Mouse (Mus musculus) splenic B cell, adult 2 months (primary cell): ENCODE data around the gene Grhl1.

Experiments
- DNase-seq: peaks from one replicate; pipeline ENCODE4 v3.0.0-alpha.2; 2011; ENCODE audit warnings: low read depth, low spot score
- H3K27me3 ChIP-seq: 2 replicates; pipeline ENCODE4 v1.6.1; 2012; ENCODE audit warnings: mild to moderate bottlenecking, low read length, moderate library complexity, mixed read lengths; ENCODE audit not compliant: control insufficient read depth, poor library complexity, insufficient read depth, severe bottlenecking
- H3K36me3 ChIP-seq: 2 replicates; pipeline ENCODE4 v1.6.1; 2012; ENCODE audit warnings: mild to moderate bottlenecking, low read length, moderate library complexity, mixed read lengths; ENCODE audit not compliant: control insufficient read depth, poor library complexity, insufficient read depth, severe bottlenecking

The Grhl1 gene

GRCm38 (mm10) chr12:24644125-24644571 is 72.1 kb downstream of the Grhl1 start:
- DNase-seq = peak; percentile 65

GRCm38 (mm10) chr12:24645901-24646300 is 73.8 kb downstream of the Grhl1 start:
- Histone ChIP-seq H3K27me3 (no peaks in the 10 kb centered on the region), H3K36me3 (no peaks in the 10 kb centered on the region)
- no peak for DNase-seq

More at GRCm38 (mm10) chr12:24644125-24644571, 72.1 kb downstream of the Grhl1 start:
- Histone ChIP-seq H3K27me3 (no peaks in the 10 kb centered on the region), H3K36me3 (no peaks in the 10 kb centered on the region)

GRCm38 (mm10) chr12:24648094-24648493 is 76.0 kb downstream of the Grhl1 start:
- Histone ChIP-seq H3K27me3 (no peaks in the 10 kb centered on the region), H3K36me3 (no peaks in the 10 kb centered on the region)
- DNase-seq = no peak

GRCm38 (mm10) chr12:24650415-24651062 is 78.5 kb downstream of the Grhl1 start:
- DNase-seq = no peak

GRCm38 (mm10) chr12:24651063-24651557 is 79.0 kb downstream of the Grhl1 start, which contains the start of gene Klf11:
Gene Klf11 (plus strand): TSS chr12:24651274.
- Histone ChIP-seq H3K27me3 (no peaks in the 10 kb centered on the region), H3K36me3 (no peaks in the 10 kb centered on the region)
- peak; percentile 96 for DNase-seq

More at GRCm38 (mm10) chr12:24650415-24651062, 78.5 kb downstream of the Grhl1 start:
- Histone ChIP-seq H3K36me3 (no peaks in the 10 kb centered on the region), H3K27me3 (no peaks in the 10 kb centered on the region)

- H3K27me3 ChIP-seq = no peaks in the 10 kb centered on the region
- DNase-seq = peak; percentile 95
- H3K36me3 ChIP-seq = no peaks in the 10 kb centered on the region
Observed at GRCm38 (mm10) chr12:24651642-24652342, 79.7 kb downstream of the Grhl1 start.

- DNase-seq = no peak
- 0 out of 2 replicates have a peak, but pooled peaks cover 1% of the 10 kb centered on the region for H3K36me3 ChIP-seq
- no peaks in the 10 kb centered on the region for H3K27me3 ChIP-seq
Observed at GRCm38 (mm10) chr12:24654065-24654862, 82.2 kb downstream of the Grhl1 start.

GRCm38 (mm10) chr12:24656436-24656835 is 84.4 kb downstream of the Grhl1 start:
- no peak for DNase-seq

GRCm38 (mm10) chr12:24658998-24659397 is 86.9 kb downstream of the Grhl1 start:
- H3K27me3 ChIP-seq = no peaks in the 10 kb centered on the region
- DNase-seq = no peak
- H3K36me3 ChIP-seq = 0 out of 2 replicates have a peak, but pooled peaks cover 3% of the 10 kb centered on the region

More at GRCm38 (mm10) chr12:24656436-24656835, 84.4 kb downstream of the Grhl1 start:
- Histone ChIP-seq H3K27me3 (no peaks in the 10 kb centered on the region), H3K36me3 (0 out of 2 replicates have a peak, but pooled peaks cover 1% of the 10 kb centered on the region)

- no peak for DNase-seq
- Histone ChIP-seq H3K27me3 (no peaks in the 10 kb centered on the region), H3K36me3 (0 out of 2 replicates have a peak, but pooled peaks cover 3% of the 10 kb centered on the region)
Observed at GRCm38 (mm10) chr12:24659923-24660322, 87.8 kb downstream of the Grhl1 start.

- H3K27me3 ChIP-seq = no peaks in the 10 kb centered on the region
- DNase-seq = no peak
- H3K36me3 ChIP-seq = 0 out of 2 replicates have a peak, but pooled peaks cover 3% of the 10 kb centered on the region
Observed at GRCm38 (mm10) chr12:24661100-24661499, 89.0 kb downstream of the Grhl1 start.

GRCm38 (mm10) chr12:24662131-24662530 is 90.0 kb downstream of the Grhl1 start:
- H3K27me3 ChIP-seq = no peaks in the 10 kb centered on the region
- H3K36me3 ChIP-seq = 0 out of 2 replicates have a peak, but pooled peaks cover 3% of the 10 kb centered on the region
- no peak for DNase-seq
